Mouse (Mus musculus) adrenal gland, postnatal 36 days (tissue): ENCODE measurements at regions not wholly inside any gene's neighbourhood (a gene's known extent, or its start where the extent isn't known, plus 50 kb on each side); places are given as distances from the start of the nearest gene placed in this dataset.

Experiments used
- DNase-seq, 2 experiments: peaks; one replicate each; pipeline ENCODE4 v3.0.0; 2021; ENCODE audit warnings: mixed read lengths in 1 of 2

GRCm38 (mm10) chr15:27132761-27133160, 237.4 kb upstream of the Fbxl7 start:
- no peak for DNase-seq

- no peak for DNase-seq
Measured at GRCm38 (mm10) chr15:27137580-27137979, 242.2 kb upstream of the Fbxl7 start.

- DNase-seq, result no peak
Measured at GRCm38 (mm10) chr15:27145860-27146259, 250.5 kb upstream of the Fbxl7 start.

- DNase-seq, result no peak
Measured at GRCm38 (mm10) chr15:27160986-27161385, 265.6 kb upstream of the Fbxl7 start.

- no peak for DNase-seq
Measured at GRCm38 (mm10) chr15:27167484-27167883, 272.1 kb upstream of the Fbxl7 start.

GRCm38 (mm10) chr15:27169846-27170245, 274.5 kb upstream of the Fbxl7 start:
- no peak for DNase-seq

- DNase-seq, result no peak
Measured at GRCm38 (mm10) chr15:27173506-27173905, 278.1 kb upstream of the Fbxl7 start.

- no peak for DNase-seq
Measured at GRCm38 (mm10) chr15:27178084-27178935, 282.9 kb upstream of the Fbxl7 start.

- peak; percentile 42 to 51 for DNase-seq
Measured at GRCm38 (mm10) chr15:27189699-27190098, 276.8 kb upstream of the Ank start.

- DNase-seq, result no peak
Measured at GRCm38 (mm10) chr15:27201513-27201912, 265.0 kb upstream of the Ank start.

GRCm38 (mm10) chr15:27204888-27205287, 261.6 kb upstream of the Ank start:
- no peak for DNase-seq

GRCm38 (mm10) chr15:27207446-27207845, 259.0 kb upstream of the Ank start:
- DNase-seq, result no peak

GRCm38 (mm10) chr15:27216387-27216786, 250.1 kb upstream of the Ank start:
- DNase-seq, result no peak

- no peak for DNase-seq
Measured at GRCm38 (mm10) chr15:27219126-27219738, 247.2 kb upstream of the Ank start.

GRCm38 (mm10) chr15:27223610-27224511, 242.6 kb upstream of the Ank start:
- no peak for DNase-seq

GRCm38 (mm10) chr15:27224512-27224850, 242.0 kb upstream of the Ank start:
- DNase-seq, result no peak

GRCm38 (mm10) chr15:27232804-27233203, 233.7 kb upstream of the Ank start:
- no peak for DNase-seq

GRCm38 (mm10) chr15:27234770-27235169, 231.7 kb upstream of the Ank start:
- DNase-seq, result peak; percentile 55 to 63

GRCm38 (mm10) chr15:27238301-27238700, 228.2 kb upstream of the Ank start:
- DNase-seq, result no peak

- DNase-seq, result peak; percentile 24 to 49
Measured at GRCm38 (mm10) chr15:27246302-27246701, 220.2 kb upstream of the Ank start.

GRCm38 (mm10) chr15:27258984-27259853, 207.3 kb upstream of the Ank start:
- peak in 1 of 2 experiments; percentile 14 for DNase-seq

GRCm38 (mm10) chr15:27259854-27260191, 206.7 kb upstream of the Ank start:
- DNase-seq, result no peak
